Mouse (Mus musculus) CD4-positive, CD25-positive, alpha-beta regulatory T cell, adult 2 months (primary cell): Measurements from ENCODE around the gene Eps8l1.

Source experiments
- DNase-seq: peaks from one replicate; pipeline ENCODE4 v3.0.0-alpha.2; 2012; ENCODE audit warnings: low read depth, low spot score

The Eps8l1 gene

DNA sequence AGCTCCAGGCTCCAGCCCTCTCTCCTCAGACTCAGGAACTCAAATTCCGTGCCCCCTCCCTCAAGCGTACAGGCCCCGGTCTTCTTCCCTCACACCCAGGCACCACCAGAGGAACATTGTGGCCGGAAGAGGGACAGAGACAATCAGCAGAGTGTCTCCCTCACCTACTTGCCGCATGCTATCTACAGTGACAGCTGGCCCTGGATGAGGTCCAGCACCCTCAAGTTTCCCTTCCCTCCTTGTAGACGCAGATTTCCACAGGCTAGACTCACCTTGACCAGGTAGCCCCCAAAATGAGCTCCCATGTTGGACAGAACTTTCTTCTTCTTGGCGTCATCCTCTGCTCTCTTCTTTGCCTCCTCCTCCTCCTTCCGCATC is 48.3 kb downstream of the Eps8l1 start:
- DNase-seq: no peak

- peak; percentile 85 for DNase-seq
Measured at GRCm38 (mm10) chr7:4509863-4510608, 49.6 kb downstream of the Eps8l1 start.

DNA sequence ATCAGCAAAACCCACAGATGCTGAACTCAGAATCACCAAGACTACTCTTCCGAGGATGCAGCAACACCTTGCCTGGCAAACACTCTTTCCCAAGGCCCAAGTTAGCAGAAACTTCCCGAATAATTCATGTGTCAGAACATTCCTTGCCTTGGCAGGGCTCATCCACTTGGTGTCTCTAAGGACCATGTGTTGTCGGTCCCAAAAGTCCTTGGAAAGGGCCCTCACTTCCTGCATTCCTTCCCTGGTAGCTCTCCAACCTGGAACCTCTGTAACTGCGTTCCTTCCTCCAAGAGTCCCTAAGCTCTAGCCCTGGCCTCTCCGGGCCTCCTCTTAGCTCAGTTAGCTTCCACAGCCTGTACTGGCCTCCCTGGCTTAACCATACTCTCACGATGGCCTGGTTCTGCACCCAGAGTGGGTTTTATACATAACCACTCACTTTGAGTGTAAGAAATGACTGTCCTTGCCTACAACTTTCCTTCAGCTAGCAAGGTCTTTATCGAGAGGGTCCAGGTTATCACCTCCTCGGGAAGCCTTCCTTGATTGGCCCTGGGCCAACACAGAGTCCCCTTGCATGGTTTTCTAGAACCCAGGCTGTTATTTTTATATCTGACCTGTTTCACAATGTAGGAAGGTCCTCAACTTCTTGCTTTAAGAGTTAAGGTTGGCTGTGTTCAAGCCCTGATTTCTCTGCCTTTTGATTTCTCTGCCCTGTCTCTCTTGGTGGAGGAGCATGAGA is 51.2 kb downstream of the Eps8l1 start:
- DNase-seq: no peak

DNA sequence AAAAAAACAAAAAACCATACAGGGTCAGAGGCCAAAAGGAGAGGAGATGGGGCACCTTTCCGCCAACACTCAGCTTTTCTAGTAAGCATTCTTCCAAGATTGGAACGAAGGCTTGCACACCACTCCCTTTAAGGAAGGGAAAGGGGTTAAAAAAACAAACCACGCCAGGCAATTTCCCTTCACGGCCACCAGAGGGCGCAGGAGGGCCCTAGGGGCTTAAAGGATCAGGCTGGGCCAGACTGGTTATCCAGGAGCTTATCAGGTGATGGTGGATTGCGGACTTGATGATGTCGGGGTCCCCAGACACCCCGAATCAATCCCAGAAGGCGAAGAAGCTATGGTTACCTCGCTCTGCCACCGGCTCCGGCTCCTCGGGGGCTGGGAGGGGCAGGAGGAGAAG is 52.8 kb downstream of the Eps8l1 start:
- DNase-seq: peak; percentile 82

DNA sequence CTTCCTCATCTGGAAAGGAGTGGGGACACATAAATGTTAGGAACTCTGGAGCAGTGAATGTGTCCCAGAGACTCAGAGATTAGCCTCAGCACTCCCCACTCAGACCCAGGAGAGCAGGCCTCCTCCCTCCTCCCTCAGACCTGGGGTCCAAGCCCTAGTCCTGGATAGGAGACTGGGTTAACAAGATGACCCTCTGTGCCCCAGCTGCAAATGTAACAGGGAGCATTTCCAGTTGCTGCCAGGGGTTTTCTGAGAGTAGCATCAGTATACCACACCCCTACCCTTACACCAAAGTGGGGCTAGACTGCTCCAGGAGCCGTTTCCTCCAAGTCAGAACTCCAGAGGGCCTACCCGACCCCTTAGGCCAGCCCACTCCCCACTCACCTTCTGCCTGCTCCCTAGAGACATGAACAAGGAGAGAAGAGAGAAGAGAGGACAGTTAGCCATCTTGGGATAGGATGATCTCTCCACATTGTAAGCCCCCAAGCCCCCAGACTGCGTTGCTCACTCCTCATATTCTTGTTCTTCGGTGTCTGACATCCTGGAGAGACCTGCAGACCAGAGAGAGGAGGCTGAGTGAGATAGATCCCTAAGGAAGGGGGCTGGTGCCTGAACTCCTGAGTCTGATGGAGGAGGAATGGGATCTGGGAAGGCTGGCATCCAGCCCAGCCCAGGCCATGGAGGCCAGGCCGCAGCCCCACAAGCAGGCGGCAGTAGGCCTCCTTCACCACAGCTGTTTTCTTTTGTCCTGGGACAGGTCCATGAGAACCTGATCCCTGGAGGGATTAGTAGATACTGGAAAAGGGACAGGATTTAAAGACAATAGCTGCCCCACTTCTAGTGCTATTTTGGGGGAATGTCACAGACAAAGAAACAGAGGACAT is 53.6 kb downstream of the Eps8l1 start:
- DNase-seq: no peak

- no peak for DNase-seq
Measured at GRCm38 (mm10) chr7:4515853-4516252, 55.4 kb downstream of the Eps8l1 start.

DNA sequence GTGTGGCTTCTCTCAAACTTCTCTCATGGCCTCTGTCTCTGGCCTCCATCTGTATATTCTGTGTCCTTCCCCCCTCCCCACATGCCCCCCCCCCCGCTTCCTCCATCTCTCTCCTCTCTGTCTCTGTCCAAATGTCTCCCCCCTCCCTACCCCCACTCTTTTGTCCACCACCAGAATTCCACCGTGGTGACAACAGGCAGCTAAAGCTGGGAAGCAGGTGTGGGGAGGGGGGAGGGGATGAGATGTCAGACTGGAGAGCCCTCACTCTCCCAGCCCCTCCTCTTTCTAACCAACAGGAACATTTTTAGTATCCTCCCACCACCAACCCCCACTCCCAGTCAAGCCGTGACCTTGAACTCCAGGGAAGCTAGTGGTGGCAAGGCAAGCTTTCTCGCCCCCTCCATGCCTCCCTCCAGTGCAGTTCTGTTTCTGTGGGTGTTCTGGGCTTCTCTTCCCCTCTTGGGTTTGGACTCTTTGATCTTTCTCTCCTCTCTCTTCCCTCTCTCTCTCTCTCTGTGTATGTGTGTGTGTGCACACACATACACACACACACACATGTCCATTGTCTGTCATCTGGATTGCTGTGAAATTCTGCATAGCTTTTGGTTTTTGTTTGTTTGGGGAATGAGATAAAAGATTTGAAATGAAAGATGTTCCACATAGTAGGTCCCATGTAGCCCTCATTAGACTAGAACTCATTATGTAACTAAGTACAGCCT is 56.0 kb downstream of the Eps8l1 start, which contains the start of gene Tnnt1:
Gene Tnnt1, minus strand, starts transcription at position 51 of the 719 bp plus-strand sequence.
- DNase-seq: no peak

GRCm38 (mm10) chr7:4518487-4518886 is 58.0 kb downstream of the Eps8l1 start:
- peak; percentile 44 for DNase-seq

DNA sequence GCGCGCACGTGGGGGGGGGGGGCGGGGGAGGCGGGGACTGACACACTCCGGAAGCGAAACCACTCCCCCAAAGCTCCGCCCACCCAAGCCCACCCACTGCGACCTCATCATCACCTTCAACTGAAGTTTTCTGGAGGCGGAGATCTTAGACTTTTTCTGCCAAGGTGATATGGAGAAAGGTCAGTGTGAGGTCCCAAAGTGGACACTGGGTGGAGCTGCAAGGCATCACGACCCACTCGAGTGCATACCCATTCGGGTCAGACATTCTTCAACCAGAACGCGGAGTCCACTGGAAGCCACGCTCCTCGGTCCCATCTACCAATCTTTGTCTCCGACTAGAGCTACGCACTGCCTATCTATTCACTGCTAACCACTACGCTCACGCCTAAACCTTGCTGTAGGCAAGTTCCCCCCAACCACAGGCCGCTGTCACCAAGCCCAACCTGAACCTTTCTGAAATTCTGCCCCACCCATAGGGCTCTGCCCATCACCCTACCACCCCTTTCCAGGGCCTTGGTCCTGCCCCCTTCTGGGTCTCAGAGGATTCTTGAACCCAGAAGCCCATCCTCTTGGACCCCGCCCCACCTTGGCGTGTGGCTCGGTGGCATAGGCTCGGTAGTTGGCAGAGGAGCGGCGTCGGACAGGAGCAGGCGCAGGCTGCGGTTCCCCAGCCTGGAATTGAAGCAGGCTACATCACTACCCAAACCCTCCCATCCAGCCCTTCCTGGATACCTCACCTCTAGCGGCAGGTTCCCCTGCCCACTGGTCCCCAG is 60.9 kb downstream of the Eps8l1 start:
- DNase-seq: peak; percentile 33

- no peak for DNase-seq
Measured at GRCm38 (mm10) chr7:4522292-4522691, 61.8 kb downstream of the Eps8l1 start.

DNA sequence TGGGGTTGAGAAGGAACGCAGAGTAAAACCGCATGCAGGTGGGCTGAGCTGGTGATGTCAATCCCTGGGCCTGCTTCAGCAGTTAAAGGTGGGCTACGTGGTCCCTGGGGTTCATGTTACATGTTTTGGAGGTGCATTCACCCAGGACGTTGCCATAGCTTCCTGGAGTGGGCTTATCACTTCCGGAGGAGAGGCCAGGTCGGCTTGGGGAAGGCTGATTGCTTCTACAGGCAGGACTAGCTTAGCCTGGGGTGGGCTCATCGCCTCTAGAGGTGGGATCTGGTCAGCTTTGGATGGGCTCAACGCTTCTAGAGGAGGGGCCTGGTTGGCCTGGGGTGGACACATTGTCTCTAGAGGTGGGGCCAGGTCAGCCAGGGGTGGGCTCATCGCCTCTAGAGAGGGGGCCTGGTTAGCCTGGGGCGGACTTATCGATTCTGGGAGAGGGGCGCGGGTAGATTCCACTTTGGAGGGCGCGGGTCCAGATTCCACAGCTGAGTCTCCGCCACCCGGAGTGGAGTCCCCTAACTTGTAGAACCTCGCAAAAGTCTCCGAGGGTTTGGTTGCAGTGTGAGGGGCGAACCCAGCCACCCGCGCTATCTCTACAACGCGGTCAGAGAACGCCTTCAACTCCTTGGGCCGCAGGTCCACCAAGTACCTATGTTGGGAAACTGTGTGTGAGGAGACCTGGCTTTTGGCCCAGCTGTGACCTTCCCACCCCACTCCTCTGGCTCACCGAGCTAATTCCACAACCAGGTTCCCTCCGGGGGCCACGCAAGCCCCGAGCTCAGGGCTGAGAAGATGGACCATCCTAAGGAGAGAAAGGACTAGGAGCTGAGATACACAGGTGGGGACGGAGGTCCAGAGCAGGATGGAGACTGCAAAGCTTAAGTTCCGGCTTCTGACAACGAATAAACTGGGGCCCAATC is 63.0 kb downstream of the Eps8l1 start:
- no peak for DNase-seq

DNA sequence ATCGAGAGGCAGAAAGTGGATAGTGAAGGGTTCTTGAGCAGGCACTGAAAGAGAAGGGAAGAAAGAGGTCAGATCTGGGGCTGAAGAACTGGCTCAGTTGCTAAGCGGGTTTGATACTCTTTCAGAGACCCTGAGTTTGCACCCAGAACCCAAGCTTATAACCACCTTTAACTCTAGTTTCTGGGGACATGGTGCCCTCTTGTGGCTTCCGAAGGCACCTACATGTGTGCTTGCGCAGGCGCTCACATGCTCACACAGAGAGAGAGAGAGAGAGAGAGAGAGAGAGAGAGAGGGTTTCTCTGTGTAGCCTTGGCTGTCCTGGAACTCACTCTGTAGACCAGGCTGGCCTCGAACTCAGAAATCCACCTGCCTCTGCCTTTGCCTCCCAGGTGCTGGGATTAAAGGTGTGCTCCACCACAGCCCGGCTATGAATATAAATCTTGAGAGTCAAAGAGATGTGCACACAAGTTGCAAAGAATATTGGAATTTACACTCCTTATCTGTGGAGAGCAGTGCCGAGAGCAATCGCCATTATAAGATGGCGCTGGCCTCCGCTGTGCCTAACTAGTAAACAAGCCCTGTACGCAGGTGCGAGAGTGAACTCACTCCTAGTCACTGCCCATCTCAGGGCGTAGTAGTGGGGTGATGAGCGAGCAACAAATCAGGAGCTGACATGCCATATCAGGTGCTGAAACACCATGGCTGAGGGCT is 63.9 kb downstream of the Eps8l1 start, which contains the start of gene Tnni3:
Gene Tnni3, minus strand, starts transcription at position 18 of the 711 bp plus-strand sequence.
- peak; percentile 84 for DNase-seq

DNA sequence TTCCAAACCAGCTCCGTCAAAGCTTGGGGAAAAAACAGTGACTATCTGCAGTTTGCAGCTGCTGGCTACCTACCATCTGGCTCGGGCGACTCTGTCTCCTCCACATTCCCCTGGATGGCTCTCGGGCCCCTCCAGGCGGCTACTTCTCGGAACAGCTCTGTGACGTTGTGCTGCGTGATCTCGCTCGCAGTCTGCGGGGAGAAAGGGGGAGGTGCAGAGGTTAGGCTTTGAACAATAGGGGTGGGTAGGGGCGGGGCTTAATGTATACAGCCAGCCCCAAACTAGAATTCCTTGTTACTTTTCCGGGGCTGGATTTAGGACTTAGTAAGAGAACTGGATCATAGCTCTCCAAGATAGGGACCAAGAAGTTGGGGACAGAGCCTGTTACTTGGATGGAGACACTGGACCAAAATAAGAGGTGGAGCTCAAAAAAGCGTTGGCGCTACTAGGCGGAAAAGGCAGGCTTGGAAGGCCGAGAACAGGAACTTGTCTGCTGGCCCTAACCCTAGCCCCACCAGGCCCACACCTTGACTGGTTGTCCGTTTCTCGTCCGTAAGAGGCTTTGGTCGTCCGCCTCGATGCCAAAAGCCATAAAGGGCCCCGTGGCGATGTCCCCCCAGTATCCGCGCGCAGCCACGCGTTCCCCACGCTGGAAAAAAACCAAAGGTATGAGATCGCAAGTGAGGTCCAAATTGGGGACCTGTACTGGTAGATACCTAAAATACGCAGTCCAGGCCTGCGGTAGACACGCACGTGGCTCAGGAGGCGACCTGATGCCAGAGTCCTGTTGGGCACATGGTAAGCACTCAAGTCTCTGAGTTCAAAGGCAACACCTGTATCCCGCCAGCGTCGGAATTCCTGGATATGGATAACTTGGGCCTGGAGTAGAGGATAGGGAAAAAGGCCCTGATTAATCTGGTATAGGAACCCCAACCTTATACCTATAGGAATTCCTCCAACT is 66.1 kb downstream of the Eps8l1 start:
- DNase-seq: peak; percentile 91

DNA sequence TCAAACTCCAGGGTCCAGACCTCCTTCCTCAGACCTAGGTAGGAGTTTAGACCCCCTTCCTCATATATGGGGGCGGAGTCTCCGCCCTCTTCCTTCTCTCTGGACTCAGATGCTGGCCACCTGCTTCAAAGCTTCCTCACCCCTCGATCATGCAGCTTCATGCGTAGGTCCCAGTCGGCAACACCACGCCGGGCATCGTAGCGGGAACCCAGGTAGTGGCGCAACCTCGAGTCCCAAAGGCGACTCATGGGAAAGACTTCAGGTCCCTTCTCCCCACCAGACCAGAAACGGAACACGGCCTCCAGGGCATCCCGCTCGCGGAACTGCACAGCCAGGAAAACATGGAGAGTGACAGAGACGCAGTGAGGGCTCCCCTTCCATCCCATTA is 66.8 kb downstream of the Eps8l1 start:
- DNase-seq: no peak
